Mouse (Mus musculus): ENCODE results near the gene Pard6a. TPM values are rescaled to one million over a fixed set of nuclear protein-coding genes. Genes with fewer than 3 reads are reported as not detected.

Gene Pard6a
- total RNA-seq, 2 experiments from 2014 or later = 7.7 to 22.2 TPM

DNA sequence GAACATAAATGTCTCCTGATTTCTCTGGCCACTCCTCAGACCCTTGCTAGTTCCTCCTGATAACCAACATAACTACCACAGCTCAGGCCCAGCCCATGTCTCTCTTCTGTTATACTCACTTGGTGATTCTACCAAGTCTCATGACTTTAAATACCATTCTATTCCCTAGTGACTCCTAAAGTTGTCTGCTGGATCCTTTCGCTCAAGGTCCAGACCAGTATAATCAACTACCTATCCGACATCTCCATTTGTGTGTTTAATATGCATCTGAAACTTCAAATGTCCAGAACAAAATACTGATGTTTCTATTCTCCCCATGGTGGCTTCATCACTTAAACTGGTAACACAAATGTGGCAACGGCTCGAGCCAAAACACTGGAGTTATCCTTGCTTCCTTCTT lies 42.4 kb downstream of the Pard6a start:
- ATAC-seq (ENCODE audit: poor library complexity, severe bottlenecking) = no peak

DNA sequence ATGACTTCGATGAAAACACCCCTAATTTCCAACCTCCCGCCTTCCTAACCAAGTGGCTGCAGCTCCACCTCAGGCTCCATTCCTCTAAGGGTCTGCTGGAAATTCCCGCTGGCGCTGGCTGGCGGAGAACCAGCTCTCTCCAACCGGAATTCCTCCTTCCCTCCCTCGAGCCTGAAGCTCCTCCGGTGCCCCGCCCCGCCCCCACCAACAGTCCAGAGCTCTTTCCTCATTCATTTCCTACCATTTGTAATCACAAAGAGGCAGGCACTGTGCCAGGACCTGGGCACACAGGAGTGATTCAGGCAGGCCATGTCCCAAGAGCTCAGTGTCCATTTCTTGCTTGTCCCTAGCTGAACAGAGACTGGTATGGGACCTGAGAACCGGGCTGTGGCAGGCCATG lies 49.7 kb downstream of the Pard6a start:
- peak; percentile 21; the same call in 1 of the 2 replicates for ATAC-seq (ENCODE audit: poor library complexity, severe bottlenecking)

Other genes with a start within 250 kb of the Pard6a start
- 2.5 and 2.9 TPM in 2 replicates for gene Tppp3, start 229.6 kb upstream of the Pard6a start, total RNA-seq (2015)
- 6.5 and 13.4 TPM in 2 replicates for gene Tppp3, start 229.6 kb upstream of the Pard6a start, total RNA-seq (2017)
- gene Zdhhc1, start 204.2 kb upstream of the Pard6a start, total RNA-seq (2015) = 0.52 and 1.2 TPM in 2 replicates
- gene Zdhhc1, start 204.2 kb upstream of the Pard6a start, total RNA-seq (2017) = 0.20 and 0.92 TPM in 2 replicates
- not detected in 2 replicates for gene Hsd11b2, start 182.4 kb upstream of the Pard6a start, total RNA-seq (2015)
- gene Hsd11b2, start 182.4 kb upstream of the Pard6a start, total RNA-seq (2017) = not detected in 2 replicates
- gene Atp6v0d1, start 135.1 kb upstream of the Pard6a start, total RNA-seq (2015) = 222 and 239 TPM in 2 replicates
- gene Atp6v0d1, start 135.1 kb upstream of the Pard6a start, total RNA-seq (2017) = 86.2 and 101 TPM in 2 replicates
- 13.5 and 16.9 TPM in 2 replicates for gene Ripor1, start 95.9 kb upstream of the Pard6a start, total RNA-seq (2015)
- 1.6 and 2.6 TPM in 2 replicates for gene Ripor1, start 95.9 kb upstream of the Pard6a start, total RNA-seq (2017)
- gene Ctcf, start 64.6 kb upstream of the Pard6a start, total RNA-seq (2015) = 97.0 and 98.3 TPM in 2 replicates
- 101 and 124 TPM in 2 replicates for gene Ctcf, start 64.6 kb upstream of the Pard6a start, total RNA-seq (2017)
- gene Agrp, start 63.8 kb upstream of the Pard6a start, total RNA-seq (2015) = not detected in 2 replicates
- not detected in 2 replicates for gene Agrp, start 63.8 kb upstream of the Pard6a start, total RNA-seq (2017)
- 0.67 and 1.6 TPM in 2 replicates for gene Carmil2, start 14.9 kb upstream of the Pard6a start, total RNA-seq (2015)
- gene Carmil2, start 14.9 kb upstream of the Pard6a start, total RNA-seq (2017) = 0.70 and 1.3 TPM in 2 replicates
- gene Acd, start within 50 bp of the Pard6a start, total RNA-seq (2015) = 20.4 and 28.0 TPM in 2 replicates
- gene Acd, start within 50 bp of the Pard6a start, total RNA-seq (2017) = 10.6 and 12.3 TPM in 2 replicates
- gene 4933405L10Rik, start 6.5 kb downstream of the Pard6a start, total RNA-seq (2015) = not detected in 2 replicates
- not detected in 2 replicates for gene 4933405L10Rik, start 6.5 kb downstream of the Pard6a start, total RNA-seq (2017)
- gene Enkd1, start 7.1 kb downstream of the Pard6a start, total RNA-seq (2015) = 5.9 and 7.5 TPM in 2 replicates
- gene Enkd1, start 7.1 kb downstream of the Pard6a start, total RNA-seq (2017) = 5.3 and 5.6 TPM in 2 replicates
- 0.14 and 0.16 TPM in 2 replicates for gene Gfod2, start 57.5 kb downstream of the Pard6a start, total RNA-seq (2015)
- 0.08 TPM in 1 of 2 replicates, not detected in the other for gene Gfod2, start 57.5 kb downstream of the Pard6a start, total RNA-seq (2017)
- gene Ranbp10, start 126.2 kb downstream of the Pard6a start, total RNA-seq (2015) = 10.2 and 10.5 TPM in 2 replicates
- gene Ranbp10, start 126.2 kb downstream of the Pard6a start, total RNA-seq (2017) = 6.4 and 7.0 TPM in 2 replicates
- gene Tsnaxip1, start 126.6 kb downstream of the Pard6a start, total RNA-seq (2015) = not detected in 2 replicates
- gene Tsnaxip1, start 126.6 kb downstream of the Pard6a start, total RNA-seq (2017) = not detected in 2 replicates
- gene Cenpt, start 152.1 kb downstream of the Pard6a start, total RNA-seq (2015) = 12.4 and 18.3 TPM in 2 replicates
- 16.7 and 25.0 TPM in 2 replicates for gene Cenpt, start 152.1 kb downstream of the Pard6a start, total RNA-seq (2017)
- 42.8 and 48.9 TPM in 2 replicates for gene Thap11, start 154.0 kb downstream of the Pard6a start, total RNA-seq (2015)
- gene Thap11, start 154.0 kb downstream of the Pard6a start, total RNA-seq (2017) = 38.5 and 42.6 TPM in 2 replicates
- gene Nutf2, start 159.4 kb downstream of the Pard6a start, total RNA-seq (2015) = 103 and 117 TPM in 2 replicates
- 40.9 and 54.5 TPM in 2 replicates for gene Nutf2, start 159.4 kb downstream of the Pard6a start, total RNA-seq (2017)
- 12.0 and 12.2 TPM in 2 replicates for gene Edc4, start 179.7 kb downstream of the Pard6a start, total RNA-seq (2015)
- 23.8 and 27.5 TPM in 2 replicates for gene Edc4, start 179.7 kb downstream of the Pard6a start, total RNA-seq (2017)
- gene Nrn1l, start 192.4 kb downstream of the Pard6a start, total RNA-seq (2015) = 0.42 TPM in 1 of 2 replicates, not detected in the other
- gene Nrn1l, start 192.4 kb downstream of the Pard6a start, total RNA-seq (2017) = not detected in 2 replicates
- gene Pskh1, start 199.3 kb downstream of the Pard6a start, total RNA-seq (2015) = 8.6 and 9.7 TPM in 2 replicates
- 10.7 and 13.3 TPM in 2 replicates for gene Pskh1, start 199.3 kb downstream of the Pard6a start, total RNA-seq (2017)
- gene Ctrl, start 232.7 kb downstream of the Pard6a start, total RNA-seq (2015) = 1.3 and 2.0 TPM in 2 replicates
- gene Ctrl, start 232.7 kb downstream of the Pard6a start, total RNA-seq (2017) = 0.55 and 1.1 TPM in 2 replicates
- 164 and 185 TPM in 2 replicates for gene Psmb10, start 237.3 kb downstream of the Pard6a start, total RNA-seq (2015)
- 56.1 and 63.6 TPM in 2 replicates for gene Psmb10, start 237.3 kb downstream of the Pard6a start, total RNA-seq (2017)
- 0.23 TPM in 1 of 2 replicates, not detected in the other for gene Lcat, start 242.2 kb downstream of the Pard6a start, total RNA-seq (2015)
- 0.45 TPM in 1 of 2 replicates, not detected in the other for gene Lcat, start 242.2 kb downstream of the Pard6a start, total RNA-seq (2017)